Mouse (Mus musculus) urinary bladder, adult 18-20 months (tissue): ENCODE data around the gene Bax.
A peak's percentile ranks its signal among the peaks of the same experiment; 100 is the strongest.
"Not testable (repeated sequence)": the region's sequence is repeated elsewhere in the genome, so short reads cannot be mapped to it uniquely, and the experiment has no call there.

Experiments
- DNase-seq, 2 experiments: peaks; one replicate each; pipeline ENCODE4 v3.0.0; 2022; ENCODE audit warnings: low spot score in 2 of 2, mixed read lengths in 2 of 2

Gene Bax

DNA sequence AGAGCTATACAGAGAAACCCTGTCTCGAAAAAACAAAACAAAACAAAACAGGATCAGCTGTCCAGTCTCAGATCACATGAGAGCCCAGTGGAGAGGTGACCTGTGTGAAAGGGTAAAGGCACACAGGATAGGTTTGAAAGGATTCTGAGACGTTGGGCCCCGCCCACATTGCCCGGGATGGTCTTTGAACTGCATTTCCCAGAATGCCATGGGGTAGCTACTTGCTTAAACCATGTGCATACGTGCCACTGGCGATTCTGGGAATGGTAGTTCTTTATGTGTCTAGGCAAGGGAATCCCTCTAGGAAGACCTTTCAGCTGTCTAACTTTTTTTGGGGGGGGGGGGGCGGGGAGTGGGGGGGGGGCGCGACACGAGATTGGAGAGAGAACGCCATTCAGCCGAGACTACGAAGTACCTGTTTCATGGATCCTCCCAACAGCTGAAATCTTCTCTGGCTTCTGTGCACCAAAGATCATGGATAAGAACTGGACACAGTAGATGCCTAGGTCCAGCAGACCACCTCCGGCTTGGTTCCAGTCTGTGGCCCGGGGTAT is 14.8 kb upstream of the Bax start, which contains the start of gene Tulp2:
TSS of gene Tulp2 (plus strand) at position 504 of the 554 bp plus-strand sequence.
- DNase-seq: peak in 1 of 2 experiments; percentile 41

- not testable (repeated sequence) for DNase-seq
Measured at GRCm38 (mm10) chr7:45480310-45480709, 13.6 kb upstream of the Bax start.

GRCm38 (mm10) chr7:45478774-45479173 is 12.1 kb upstream of the Bax start:
- DNase-seq: no peak

- peak in 1 of 2 experiments; percentile 48 for DNase-seq
Measured at GRCm38 (mm10) chr7:45477003-45477402, 10.3 kb upstream of the Bax start.

DNA sequence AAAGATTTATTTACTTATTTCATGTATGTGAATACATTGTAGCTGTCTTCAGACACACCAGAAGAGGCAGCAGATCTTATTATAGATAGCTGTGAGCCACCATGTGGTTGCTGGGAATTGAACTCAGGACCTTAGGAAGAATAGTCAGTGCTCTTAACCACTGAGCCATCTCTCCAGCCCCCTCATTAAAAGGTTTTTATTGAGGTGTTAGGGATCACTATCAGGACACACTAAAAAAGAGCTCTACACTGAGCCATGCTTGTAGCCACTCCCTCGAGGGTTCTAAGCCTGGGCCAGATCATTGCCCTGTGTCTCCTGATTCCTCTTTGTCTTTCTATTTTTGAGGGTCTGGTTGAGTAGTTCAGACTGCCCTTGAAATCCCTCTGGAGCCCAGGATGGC is 9.8 kb upstream of the Bax start:
- DNase-seq: no peak

DNA sequence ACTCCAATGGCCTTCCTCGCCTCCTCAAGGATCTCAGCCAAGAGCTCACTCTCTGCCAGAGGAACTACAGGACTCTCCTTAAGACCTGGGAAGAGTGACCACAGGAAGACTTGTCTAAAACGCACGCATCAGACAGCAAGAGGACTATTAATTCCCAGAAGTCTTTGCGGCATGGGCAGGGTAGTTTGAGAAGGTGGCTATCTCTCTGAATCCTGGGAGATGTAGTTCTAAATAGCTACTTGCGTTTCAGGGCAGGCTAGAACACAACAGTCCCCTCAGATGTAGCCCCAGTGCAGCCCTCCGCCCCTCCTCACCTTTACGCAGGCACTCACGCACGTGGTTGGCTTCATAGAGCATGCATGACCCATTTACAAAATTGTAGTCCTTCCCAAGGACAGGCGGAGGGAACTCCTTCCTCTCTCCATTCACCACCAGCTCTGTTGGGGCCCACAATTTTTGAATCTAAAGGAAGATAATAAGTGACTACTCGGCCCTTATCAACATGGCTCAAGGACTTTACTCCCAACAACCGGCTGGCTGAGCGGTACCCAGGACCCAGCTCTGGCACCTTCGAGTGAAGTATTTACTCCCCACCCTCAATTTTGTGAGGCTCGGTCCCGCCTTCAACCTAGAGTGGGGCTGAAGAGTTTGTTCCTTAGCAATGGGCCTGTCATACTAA is 8.7 kb upstream of the Bax start:
- DNase-seq: peak in 1 of 2 experiments; percentile 0

DNA sequence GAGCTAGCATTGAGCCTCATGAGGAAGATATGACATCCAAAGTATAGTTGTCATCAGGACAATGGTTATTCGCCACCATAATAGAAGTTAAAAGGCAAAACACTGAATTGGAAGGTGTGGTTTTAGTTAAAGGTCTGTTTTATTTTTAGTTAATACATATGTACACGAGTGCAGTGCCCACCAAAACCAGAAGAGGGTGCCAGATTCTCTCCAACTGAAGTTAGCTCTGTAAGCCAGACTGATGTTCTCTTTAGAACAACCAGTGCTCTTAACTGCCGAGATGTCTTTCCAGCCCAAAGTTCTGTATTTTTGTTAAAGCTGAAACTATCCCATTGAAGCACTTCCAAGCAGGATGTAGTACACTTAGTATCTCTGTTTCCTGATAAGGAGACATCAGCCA is 4.2 kb upstream of the Bax start:
- peak in 1 of 2 experiments; percentile 62 for DNase-seq

DNA sequence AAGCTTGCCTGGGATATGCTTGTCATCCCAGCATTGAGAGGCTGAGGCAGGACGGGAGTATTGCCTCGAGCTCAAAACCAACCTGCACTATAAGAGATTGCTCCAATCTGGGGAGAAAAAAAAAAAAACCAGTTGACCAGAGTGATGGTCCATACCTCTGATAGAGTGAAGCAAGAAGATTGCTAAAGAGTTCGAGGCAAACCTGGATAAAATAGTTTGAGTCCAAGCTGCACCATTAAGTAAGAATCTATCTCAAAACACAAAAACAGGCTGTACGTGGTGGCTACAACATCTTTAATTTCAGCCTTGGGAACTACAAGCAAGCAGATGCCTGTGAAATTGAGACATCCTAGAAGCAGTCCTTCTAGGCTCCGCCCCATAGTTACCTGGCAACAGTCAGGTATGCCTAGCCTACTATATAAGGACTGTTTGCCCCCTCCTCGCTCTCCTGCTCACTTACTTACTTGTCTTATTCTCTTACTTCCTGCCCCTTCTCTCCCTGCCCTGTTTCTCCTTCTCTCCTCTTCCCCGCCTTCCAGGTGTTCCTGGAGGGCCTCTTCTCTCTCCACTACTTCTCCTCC is 482 bp upstream of the Bax start:
- no peak for DNase-seq

- DNase-seq: no peak
Measured at GRCm38 (mm10) chr7:45465549-45465948, 1.1 kb downstream of the Bax start.

DNA sequence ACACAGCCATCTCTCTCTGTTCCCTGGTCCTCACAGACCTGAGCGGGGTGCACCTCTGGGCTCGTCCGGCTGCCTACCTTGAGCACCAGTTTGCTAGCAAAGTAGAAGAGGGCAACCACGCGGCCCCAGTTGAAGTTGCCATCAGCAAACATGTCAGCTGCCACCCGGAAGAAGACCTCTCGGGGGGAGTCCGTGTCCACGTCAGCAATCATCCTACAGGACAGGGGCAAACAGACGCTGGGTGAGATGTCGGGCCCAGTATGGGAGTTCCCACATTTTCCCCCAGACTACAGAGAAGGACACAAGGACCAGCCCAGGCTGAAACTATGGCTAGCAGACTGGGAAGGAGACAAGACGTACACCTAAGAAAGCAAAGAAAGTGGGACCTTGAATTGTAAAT is 1.6 kb downstream of the Bax start:
- DNase-seq: no peak

DNA sequence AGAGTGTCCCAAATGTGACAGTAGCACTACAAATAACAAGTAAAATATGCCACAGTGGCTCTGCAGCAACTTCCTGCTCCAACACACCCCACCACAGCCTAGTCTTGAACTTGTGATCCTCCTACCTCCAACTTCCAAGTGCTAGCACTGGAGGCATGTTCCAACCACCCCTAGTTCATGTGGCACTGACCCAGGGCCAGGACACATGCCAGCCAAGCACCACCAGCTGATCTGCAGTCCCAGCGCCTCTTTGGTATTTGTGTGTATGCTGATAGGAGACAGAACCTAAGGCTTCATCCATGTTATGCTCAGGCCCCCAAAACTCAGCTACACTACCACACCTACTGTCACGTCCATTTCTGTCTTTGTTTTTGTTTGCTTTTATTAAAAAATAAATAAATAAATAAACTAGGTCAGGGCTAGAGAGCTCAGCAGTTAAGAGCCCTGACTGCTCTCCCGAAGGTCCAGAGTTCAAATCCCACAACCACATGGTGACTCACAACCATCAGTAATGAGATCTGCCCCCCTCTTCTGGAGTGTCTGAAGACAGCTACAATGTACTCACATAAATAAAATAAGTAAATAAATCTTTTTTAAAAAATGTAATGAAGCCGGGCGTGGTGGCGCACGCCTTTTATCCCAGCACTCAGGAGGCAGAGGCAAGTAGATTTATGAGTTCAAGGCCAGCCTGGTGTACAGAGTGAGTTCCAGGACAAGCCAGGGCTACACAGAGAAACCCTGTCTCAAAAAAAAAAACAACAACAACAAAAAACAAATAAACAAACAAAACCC is 2.5 kb downstream of the Bax start:
- no peak for DNase-seq

GRCm38 (mm10) chr7:45462868-45463267 is 3.8 kb downstream of the Bax start:
- not testable (repeated sequence) for DNase-seq

DNA sequence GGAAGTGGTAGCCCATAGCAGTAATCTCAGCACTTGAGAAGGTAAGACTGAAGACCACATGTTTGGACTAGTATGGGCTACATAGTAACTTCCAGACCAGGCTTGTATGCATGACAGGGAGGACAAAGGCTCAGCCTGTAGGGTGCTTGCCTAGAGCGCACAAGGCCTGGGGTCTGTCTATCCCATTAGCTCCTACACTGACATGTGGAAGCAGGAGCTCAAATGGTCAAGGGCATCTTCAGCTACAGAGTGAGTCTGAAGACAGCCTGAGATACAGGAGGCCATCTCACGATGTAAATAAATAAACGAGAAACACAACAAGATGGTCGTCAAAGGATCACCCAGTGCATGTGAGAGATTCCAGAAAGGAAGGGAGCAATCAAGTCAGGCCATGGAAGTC is 4.4 kb downstream of the Bax start:
- no peak for DNase-seq

- DNase-seq: no peak
Measured at GRCm38 (mm10) chr7:45461781-45462180, 4.9 kb downstream of the Bax start.

DNA sequence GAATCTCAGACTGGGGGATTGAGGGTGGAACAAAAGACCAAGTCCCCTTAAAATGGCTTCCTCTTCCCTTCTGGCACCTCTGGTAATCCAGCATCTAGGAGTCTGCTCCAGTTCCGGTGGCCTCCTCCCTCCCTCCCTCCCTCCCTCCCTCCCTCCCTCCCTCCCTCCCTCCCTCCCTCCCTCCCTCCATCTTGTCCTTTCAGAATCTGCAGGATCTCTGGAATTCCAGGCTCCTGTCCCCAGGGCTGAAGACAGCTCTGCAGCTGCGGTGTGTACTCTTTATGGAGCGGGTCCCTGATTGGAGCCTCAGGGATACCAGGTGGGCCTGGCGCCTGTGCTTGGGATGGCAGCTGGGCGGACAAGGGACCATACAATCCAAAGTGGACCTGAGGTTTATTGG is 5.4 kb downstream of the Bax start:
- no peak for DNase-seq

DNA sequence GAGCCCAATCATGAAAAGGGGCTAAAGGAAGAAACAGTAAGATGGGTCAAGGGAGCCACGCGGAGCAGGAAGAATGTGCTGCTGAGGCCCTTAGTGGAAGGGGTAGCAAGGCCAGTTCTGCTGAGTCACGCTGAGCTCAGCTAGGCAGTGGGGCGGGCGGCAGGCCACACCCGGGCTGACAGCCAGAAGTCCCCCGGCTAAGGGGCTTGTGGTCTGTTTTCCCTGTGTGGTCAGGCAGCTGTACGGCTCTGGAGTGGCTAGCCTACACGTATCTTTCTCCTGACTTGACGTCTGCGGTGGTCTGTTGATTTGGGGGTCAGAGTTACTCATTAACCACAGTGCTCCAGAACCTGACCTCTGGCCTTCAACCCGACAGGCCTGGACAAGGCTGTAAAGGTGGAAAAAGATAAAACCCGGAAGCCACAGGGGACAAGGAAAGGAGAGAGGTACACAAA is 5.8 kb downstream of the Bax start:
- DNase-seq: peak; percentile 72 to 81

GRCm38 (mm10) chr7:45460377-45460776 is 6.3 kb downstream of the Bax start:
- DNase-seq: no peak

GRCm38 (mm10) chr7:45459564-45460140 is 7.0 kb downstream of the Bax start, which contains the start of gene Ftl1:
TSS of gene Ftl1 (minus strand) at chr7:45459884.
- peak; percentile 81 to 98 for DNase-seq

DNA sequence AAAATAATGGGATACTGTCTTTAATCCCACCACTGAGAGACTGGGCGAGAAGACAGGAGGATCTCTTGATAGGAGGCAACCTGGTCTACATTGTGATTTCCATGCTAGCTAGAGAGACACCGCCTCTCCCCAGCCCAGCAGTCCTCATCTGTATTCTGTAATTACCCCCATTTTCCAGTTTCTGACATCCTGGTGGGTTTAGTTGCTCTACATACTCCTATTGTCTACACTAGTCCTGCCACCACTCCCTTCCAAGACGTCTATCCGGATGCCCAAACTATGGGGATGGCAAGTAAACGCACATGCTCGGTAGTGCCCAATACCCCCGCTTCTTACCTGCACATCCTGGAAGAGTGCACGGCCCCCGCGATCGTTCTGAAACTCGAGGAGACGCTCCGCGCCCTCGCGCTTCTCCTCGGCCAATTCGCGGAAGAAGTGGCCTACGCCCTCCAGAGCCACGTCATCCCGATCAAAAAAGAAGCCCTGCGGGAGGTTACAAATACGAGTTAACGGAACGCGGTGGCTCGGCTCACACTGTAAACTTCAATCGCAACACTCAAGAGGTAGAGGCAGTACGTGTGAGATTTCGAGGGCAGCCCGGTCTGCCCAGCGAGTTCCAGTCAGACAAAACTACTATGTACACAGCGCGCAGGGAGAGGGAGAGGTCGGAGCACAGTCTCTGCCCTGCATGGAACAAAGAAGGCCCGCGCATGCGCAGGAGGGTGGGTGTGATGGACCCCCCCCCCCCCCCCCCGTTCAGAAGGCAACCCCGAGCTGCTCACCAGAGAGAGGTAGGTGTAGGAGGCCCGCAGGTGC is 7.7 kb downstream of the Bax start:
- DNase-seq: peak; percentile 48 to 57

GRCm38 (mm10) chr7:45457204-45458060 is 9.3 kb downstream of the Bax start:
- no peak for DNase-seq
